Mouse (Mus musculus) right cerebral cortex, postnatal 14 days (tissue): ENCODE results near the gene Zfp638.
"Not testable (repeated sequence)": the region's sequence is repeated elsewhere in the genome, so short reads cannot be mapped to it uniquely, and the experiment has no call there.

Experiments
- DNase-seq: peaks from one replicate; pipeline ENCODE4 v3.0.0; 2022

Zfp638 gene

GRCm38 (mm10) chr6:84010303-84011225 lies 143.7 kb downstream of the Zfp638 start:
- DNase-seq = no peak

- DNase-seq = not testable (repeated sequence)
Measured at GRCm38 (mm10) chr6:84014961-84015683, 148.2 kb downstream of the Zfp638 start.

GRCm38 (mm10) chr6:84016851-84017250 lies 149.9 kb downstream of the Zfp638 start:
- DNase-seq = no peak

- DNase-seq = no peak
Measured at GRCm38 (mm10) chr6:84017392-84017791, 150.5 kb downstream of the Zfp638 start.

- DNase-seq = no peak
Measured at GRCm38 (mm10) chr6:84018906-84019550, 152.1 kb downstream of the Zfp638 start.

- DNase-seq = no peak
Measured at GRCm38 (mm10) chr6:84020002-84020401, 153.1 kb downstream of the Zfp638 start.

- DNase-seq = no peak
Measured at GRCm38 (mm10) chr6:84021990-84022389, 155.1 kb downstream of the Zfp638 start.

- DNase-seq = no peak
Measured at GRCm38 (mm10) chr6:84025636-84026035, 158.7 kb downstream of the Zfp638 start.

- DNase-seq = no peak
Measured at GRCm38 (mm10) chr6:84028791-84029190, 161.9 kb downstream of the Zfp638 start.

GRCm38 (mm10) chr6:84029775-84030174 lies 162.9 kb downstream of the Zfp638 start:
- DNase-seq = no peak

GRCm38 (mm10) chr6:84032516-84032915 lies 165.6 kb downstream of the Zfp638 start:
- DNase-seq = not testable (repeated sequence)
